Mouse (Mus musculus) naive thymus-derived CD4-positive, alpha-beta T cell, adult 2 months (primary cell): Measurements from ENCODE around the gene Zfp653.

ENCODE experiments used
- DNase-seq: peaks from one replicate; pipeline ENCODE4 v3.0.0-alpha.2; 2011; ENCODE audit warnings: low read depth

The Zfp653 gene

GRCm38 (mm10) chr9:22030386-22030785, 40.8 kb downstream of the Zfp653 start:
- no peak for DNase-seq

GRCm38 (mm10) chr9:22028467-22028866, 42.7 kb downstream of the Zfp653 start:
- DNase-seq: no peak

GRCm38 (mm10) chr9:22024592-22024991, 46.6 kb downstream of the Zfp653 start:
- no peak for DNase-seq

GRCm38 (mm10) chr9:22017208-22017825, 53.9 kb downstream of the Zfp653 start:
- no peak for DNase-seq

- no peak for DNase-seq
These were observed 54.9 kb downstream of the Zfp653 start for GRCm38 (mm10) chr9:22016245-22016644.

GRCm38 (mm10) chr9:22012731-22013130, 58.4 kb downstream of the Zfp653 start:
- no peak for DNase-seq

GRCm38 (mm10) chr9:22011055-22011454, 60.1 kb downstream of the Zfp653 start:
- no peak for DNase-seq
